Mouse (Mus musculus) lung, postnatal 0 days (tissue): ENCODE data around the gene Mmel1.

Experiments used
- CTCF ChIP-seq: IDR thresholded peaks from 2 replicates; pipeline ENCODE4 v1.5.1; 2016; ENCODE audit warnings: antibody characterized with exemption, mild to moderate bottlenecking
- EP300 ChIP-seq: IDR thresholded peaks from 2 replicates; pipeline ENCODE4 v1.6.1; 2016; ENCODE audit warnings: antibody characterized with exemption, mild to moderate bottlenecking, control low read depth

- no peak for TF ChIP-seq EP300
- no peak for TF ChIP-seq CTCF
These were observed 10.8 kb upstream of the Mmel1 start for GRCm38 (mm10) chr4:154858601-154859000.
